Mouse (Mus musculus): ENCODE results near the gene Trank1.

The Trank1 gene

DNA sequence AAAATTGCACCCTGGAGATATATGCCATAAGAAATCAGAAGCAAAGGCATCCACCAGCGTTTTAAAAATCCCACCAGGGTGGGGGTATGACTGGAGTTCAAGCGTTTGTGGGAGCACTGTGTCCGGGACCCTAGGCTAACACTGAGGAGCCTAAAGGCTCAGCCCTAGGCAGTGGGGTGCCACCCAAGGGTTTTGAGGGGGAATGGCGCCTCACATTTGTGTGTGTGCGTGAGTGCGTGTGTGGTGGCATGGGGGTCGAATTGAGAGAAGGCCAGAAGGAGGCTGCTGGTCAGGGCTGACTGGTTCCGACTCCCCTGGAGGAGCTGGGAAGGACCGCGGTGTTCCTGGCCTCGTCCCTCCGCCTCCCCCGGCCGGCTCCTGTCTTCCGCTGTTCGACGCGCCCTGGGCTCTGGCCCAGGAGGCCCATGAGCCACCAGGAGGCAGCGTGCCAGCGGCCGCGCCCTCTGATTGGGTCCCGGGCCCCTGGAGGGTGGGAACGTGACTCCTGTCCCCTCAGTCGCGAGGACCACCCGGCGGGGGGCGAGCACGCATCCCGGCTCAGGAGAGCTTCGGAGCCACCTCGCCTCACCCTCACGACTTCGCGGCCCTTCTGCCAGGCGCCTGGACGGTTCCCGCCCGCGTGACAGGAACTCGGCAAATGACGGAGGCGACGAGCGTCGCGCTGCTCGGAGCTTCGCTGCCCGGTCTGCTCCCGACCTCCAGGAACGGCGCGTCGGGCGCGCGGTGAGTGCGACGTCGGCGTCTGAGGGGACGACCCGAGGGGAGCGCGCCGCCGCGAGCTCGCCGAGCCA, at the start of gene Trank1:
Gene Trank1 (plus strand): TSS at position 709 of the 812 bp plus-strand sequence.
- DNase-seq (ENCODE audit: low read depth, low spot score): no peak

DNA sequence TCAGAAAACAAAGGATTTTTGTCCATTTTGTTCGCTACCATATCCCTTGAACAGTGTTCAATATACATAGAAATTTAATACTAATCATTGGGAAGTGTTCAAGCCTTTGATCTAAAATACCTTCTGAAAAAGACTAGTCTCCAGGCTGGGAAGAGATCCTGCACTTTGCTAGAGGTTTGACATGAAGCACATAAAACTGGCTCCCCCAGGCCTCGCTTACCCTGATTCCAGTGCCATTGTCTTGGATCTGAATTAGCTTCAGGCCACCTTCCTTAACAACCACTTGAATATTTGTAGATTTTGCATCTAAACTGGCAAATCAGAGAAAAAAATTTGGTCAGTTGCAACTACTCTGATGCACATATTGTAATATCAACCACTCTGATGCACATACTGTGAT, 43.5 kb upstream of the Trank1 start:
- no peak for DNase-seq (ENCODE audit: low read depth, low spot score)

DNA sequence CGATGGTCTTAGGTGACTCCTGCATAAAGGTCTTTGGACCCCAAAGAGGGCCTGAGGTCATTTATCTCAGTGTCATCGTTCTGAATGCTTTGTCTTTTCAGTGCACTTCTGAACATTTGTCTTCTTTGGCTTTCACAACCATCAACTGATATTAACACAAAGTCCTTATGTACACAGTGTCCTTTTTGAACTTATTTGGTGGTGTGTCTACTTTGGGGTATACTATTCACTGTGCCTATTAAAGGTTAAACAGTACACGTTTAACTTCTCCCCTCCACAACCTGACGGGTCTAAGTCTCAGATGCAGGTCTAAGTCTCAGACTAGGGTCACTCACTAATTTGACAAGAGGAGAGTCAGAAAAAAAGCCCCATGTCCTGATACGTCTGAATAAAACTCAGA, 40.9 kb upstream of the Trank1 start:
- DNase-seq (ENCODE audit: low read depth, low spot score): no peak

DNA sequence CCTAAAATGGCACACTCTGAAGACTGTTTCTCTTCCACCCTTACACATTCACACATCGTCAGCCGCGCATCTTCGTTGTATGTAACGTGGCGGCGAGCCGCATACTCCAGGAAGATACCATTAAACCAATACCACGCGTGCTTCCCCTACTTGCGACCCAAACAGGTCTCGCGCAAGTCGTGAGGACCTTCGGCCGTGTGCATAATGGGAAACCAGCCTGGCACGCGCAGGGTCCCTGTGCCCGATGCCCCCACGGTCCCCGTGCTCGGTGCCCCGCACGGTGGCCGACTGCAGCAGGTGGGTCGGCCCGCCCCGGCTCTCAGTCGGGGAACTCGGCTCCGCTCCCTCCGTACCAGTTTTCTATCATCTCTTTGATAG, 40.5 kb upstream of the Trank1 start:
- no peak for DNase-seq (ENCODE audit: low read depth, low spot score)

DNA sequence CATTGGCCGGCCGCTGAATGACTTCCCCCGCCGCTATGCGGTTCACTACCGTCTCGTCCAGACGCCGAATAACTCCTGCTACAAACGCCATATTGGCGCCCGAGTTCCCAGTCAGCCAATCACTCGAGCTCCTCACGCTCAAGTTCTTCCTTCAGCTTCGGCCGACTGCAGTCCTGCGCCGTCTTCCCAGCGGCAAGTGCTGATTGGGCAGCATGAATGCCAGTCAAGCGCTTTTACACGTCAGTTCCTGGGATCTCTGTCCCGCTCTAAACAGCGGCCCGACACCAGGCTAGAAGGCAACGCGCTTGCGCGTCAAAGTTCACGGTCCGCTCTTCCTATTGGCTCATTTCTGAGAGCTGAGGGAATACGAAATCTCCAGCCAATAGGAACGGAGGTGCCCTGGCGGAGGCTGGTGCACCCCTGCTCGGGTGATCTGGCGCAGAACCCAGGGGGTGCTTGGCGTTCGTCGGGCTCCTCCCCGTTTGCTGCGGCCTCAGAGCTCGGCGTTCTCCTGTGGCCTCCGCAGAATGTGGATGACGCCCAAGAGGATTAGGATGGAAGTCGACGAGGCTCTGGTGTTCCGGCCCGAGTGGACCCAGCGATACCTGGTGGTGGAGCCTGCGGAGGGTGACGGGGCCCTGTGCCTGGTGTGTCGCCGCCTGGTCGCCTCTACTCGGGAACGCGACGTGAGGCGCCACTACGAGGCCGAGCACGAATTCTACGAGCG, 39.9 kb upstream of the Trank1 start, which contains the start of the genes Mlh1 and Epm2aip1:
Gene Mlh1 (minus strand): TSS at position 358 of the 727 bp plus-strand sequence.
Gene Epm2aip1 (plus strand): TSS at position 496 of the 727 bp plus-strand sequence.
- peak; percentile 100 for DNase-seq (ENCODE audit: low read depth, low spot score)

DNA sequence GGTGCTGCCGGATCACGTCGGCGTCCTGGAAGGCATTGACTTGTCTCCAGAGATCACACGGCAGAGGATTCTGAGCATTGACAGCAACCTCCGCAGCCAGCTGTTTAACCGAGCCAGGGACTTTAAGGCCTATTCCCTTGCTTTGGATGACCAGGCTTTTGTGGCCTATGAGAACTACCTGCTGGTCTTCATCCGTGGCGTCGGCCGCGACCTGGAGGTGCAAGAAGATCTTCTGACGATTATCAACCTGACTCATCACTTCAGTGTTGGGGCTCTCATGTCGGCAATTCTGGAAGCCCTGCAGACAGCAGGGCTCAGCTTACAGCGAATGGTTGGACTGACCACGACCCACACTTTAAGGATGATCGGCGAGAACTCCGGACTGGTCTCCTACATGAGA, 39.2 kb upstream of the Trank1 start:
- DNase-seq (ENCODE audit: low read depth, low spot score): no peak

DNA sequence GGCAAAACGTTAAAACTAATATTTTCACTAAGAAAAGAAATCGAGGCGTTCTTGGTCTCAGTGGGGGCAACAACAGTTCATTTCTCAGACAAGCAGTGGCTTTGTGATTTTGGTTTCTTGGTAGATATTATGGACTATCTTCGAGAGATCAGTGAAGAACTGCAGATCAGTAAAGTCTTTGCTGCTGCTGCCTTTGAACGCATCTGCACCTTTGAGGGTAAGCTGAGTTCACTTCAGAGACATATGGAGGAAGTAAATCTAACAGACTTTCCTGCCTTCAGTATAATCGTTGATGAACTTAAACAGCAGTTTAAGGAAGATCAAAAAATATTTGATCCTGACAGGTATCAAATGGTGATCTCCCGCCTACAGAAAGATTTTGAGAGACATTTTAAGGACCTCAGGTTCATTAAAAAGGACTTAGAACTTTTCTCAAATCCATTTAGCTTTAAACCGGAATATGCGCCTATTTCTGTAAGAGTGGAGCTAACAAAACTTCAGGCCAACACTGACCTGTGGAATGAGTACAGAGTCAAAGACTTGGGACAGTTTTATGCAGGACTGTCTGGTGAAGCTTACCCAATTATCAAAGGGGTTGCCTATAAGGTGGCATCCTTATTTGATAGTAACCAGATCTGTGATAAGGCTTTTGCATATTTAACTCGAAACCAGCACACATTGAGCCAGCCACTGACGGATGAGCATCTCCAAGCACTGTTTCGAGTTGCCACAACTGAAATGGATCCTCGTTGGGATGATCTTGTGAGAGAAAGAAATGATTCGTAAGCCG, 38.3 kb upstream of the Trank1 start:
- no peak for DNase-seq (ENCODE audit: low read depth, low spot score)

DNA sequence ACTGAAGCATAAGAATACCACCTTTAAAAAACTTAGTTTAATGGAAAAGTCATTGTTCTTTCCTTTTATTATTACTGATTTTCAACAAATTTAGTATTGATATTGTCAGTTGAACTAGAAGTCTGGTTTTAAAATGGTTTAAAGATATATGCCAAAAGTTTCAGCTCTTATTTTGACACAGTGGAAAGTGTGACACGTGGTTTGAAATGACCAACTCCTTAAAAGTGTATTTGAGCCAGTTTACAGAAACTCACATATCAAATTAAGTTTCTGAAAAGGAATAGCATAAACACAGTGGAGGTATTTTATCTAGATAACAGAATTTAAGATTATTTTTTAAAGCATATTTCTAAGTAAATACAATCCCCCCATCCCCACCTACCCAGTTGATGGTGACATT, 37.6 kb upstream of the Trank1 start:
- no peak for DNase-seq (ENCODE audit: low read depth, low spot score)

DNA sequence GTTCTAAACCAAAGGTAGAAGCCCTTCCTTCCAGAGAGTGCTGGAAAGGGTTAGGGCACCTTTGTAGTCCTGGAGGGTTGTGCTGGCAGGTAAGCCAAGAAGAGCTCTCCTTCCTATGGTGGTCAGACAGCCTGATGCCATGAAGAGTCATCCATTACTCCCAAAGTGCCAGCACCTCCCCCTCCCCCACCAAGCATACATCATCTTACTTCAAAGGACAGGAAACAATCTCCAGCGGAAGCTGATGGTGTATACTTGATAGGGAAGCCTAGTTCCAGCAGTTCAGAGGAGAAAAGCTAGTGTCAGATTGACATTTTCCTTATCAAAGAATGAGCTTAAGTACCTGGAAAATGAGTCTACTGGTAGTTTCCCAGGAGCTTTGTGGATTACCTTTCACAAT, 36.4 kb upstream of the Trank1 start:
- DNase-seq (ENCODE audit: low read depth, low spot score): no peak

DNA sequence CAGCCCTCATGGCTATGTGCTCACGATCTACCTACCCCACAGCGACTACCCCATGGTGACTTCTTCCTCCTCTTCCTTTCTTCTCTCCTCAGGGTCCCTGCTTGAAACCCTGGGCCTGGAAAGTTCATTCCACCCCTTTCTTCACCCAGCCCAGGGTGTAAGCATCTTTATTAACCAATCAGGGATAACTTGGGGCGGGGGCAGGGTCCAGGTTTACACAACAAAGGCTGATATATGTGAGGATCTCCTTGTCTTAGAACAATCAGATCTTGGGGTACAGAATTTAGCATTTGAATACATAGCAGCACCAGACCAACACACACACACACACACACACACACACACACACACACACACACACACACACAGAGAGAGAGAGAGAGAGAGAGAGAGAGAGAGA, 26.5 kb upstream of the Trank1 start:
- DNase-seq (ENCODE audit: low read depth, low spot score): no peak

DNA sequence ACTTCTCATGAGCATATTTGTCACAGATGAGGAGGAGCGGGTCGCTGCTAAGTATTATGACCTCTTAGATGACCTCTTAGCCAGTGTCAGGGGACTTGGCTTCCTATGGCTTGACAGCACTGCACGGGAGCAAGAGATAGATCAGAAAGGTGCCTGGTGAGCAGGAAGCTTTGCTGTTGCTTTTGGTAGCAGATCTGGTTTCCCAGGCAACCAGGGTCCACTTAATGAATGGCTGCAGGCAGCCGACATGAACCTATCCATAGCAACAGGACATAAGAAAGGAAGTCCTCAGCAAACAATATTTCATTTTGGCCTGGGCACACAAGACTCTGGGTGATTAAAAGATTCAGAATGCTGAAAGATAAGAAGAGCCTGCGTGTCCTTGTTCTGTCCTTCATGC, 25.9 kb upstream of the Trank1 start:
- DNase-seq (ENCODE audit: low read depth, low spot score): no peak

DNA sequence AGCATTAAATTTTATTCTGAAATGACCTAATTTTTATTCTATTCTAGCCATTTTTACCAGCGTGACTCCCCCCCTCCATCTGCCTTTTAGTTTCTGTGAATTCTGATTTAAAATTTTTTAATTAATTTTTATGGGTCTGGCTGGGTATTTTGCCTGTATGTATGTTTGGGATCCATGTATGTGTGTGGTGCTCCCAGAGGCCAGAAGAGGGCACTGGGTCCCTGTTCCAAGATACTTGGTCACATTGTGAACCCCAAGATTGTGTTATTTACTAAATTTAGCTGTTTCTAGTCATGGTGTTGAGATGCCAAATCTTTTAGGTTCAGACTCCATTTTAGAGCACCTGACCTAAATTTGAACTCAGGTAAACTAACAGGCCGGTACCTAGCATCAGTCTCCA, 25.1 kb upstream of the Trank1 start:
- no peak for DNase-seq (ENCODE audit: low read depth, low spot score)

DNA sequence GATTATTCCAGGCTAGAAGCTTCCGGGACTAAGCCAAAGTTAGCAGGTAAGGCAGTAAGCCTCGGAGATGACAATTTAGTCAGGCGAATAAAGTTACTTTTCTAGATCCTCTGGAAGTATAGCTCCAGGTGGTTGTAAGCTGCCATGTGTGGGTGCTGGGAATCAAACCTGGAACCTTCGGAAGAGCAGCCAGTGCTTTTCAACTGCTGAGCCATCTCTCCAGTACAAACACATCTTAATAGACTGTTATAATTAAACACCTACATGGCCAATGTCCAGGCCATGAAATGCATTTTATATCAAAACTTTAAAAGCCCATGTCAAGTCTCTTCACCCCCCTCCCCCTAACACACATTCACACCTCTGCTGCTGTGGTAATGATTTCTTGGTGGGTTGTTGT, 23.6 kb upstream of the Trank1 start:
- DNase-seq (ENCODE audit: low read depth, low spot score): no peak

DNA sequence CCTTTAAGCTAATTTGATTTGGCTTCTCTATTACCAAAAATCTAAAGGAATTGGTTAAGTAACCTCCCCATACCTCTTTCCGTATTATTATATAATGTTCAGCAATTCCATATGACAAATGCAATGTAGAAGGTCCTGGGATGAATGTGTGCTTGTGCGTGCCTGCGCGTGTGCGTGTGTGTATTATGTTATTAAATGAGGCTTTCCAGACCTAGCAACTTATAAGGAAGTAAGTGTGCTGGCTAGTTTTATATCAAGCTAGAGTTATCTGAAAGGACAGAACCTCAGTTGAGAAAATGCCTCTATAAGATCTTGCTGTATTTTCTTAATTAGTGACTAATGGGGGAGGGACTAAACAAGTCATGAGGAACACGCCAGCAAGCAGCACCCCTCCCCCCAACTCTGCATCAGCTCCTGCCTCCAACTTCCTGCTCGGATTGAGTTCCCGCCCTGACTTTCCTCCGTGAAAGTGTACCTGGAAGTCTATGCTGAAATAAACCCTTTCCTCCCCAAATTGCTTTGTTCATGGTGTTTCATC, 22.2 kb upstream of the Trank1 start:
- no peak for DNase-seq (ENCODE audit: low read depth, low spot score)

DNA sequence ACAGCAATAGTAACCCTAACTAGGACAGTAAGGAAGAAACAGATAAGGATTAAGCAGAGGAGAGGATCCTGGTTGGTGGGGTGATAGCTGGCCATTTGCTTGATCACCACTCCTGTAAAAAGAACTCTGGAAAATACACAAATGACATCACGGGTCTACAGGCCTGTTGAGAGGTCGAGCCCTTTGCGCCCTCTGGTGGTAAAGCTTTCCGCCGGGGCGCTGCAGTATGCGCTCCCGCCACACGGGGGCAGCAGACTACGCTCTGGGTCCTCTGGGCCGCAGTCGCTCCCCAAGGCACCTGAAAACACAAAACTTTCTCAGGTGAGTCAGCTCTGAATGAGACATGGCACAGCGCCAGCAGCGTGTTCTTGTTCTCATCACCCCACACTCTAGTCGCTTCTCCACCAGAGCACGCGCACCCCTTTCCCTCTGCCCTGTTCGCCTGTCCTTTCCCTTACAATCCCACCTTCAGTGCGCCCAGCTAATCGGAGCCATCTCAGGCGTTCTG, 21.7 kb upstream of the Trank1 start:
- peak; percentile 60 for DNase-seq (ENCODE audit: low read depth, low spot score)

DNA sequence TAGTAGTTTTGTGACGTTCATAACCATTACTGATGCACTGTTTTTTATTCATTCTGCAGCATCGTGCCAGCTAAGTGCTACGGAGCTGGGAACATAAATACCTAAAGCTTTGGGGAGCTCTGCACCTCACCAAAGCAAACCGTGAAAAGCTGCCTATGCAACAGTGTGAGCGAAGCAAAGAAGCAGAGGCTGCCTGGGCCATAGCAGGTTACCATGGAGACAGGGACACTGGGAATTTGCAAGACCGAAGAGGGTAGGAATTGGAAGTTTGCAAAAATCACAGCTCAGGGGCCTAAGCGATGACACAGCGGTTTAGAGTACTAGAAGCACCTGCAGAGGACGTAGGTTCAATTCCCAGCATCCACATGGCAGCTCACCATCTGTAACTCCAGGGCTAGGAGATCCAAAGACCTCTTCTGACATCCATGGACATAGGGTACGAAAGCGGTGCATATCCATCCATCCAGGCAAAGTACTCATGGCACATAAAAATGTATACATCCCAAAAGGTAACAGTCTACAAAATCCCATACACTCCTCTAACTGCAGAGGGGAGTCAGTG, 20.9 kb upstream of the Trank1 start:
- DNase-seq (ENCODE audit: low read depth, low spot score): peak; percentile 47

DNA sequence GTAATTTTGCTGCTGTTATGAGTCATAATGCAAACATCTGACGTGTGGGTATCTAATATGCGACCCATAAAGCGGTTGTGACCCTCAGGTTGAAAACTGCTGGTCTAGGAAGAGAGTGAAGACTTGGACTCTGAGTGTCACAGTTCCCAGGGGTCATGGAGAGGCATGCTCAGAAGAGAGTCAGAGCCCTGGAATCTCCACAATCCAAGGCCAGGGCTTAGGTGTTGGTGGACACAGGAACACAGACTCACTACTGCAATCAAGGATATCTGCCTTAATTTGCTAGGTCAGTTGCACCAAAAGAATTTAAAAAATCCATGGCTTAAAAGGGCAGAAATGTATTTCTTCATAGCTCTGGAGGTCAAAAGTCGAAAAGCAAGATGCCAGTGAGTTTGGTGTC, 18.3 kb upstream of the Trank1 start:
- no peak for DNase-seq (ENCODE audit: low read depth, low spot score)

DNA sequence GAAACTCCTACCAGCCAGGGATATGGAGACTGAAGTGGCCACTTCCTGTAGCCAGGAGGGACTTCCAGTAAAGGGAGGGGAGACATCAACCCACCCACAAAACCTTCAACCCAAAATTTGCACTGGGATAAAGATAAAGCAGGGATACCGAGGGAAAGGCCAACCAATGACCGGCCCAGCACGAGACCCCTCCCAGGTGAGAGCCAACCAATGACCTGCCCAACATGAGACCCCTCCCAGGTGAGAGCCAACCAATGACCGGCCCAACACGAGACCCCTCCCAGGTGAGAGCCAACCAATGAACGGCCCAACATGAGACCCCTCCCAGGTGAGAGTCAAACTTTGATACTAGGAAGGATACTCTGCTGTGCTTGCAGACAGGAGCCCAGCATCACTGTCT, 16.6 kb upstream of the Trank1 start:
- no peak for DNase-seq (ENCODE audit: low read depth, low spot score)

DNA sequence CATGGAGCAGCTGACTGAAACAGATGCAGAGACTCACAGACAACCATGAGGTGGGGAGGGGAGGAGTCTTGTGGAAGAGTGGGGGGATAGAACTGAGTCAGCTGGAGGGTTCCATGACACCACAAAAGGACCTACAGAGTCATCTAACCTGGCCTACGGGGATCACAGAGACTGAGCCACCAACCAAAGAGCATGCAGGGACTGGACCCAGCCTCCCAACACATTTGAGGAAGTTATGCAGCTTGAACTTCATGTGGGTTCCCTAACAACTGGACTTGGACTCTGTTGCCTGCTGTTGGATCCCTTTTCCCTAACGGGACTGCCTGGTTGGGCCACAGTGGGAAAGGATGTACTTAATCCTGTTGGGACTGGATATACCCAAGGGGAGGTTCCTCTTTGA, 16.2 kb upstream of the Trank1 start:
- no peak for DNase-seq (ENCODE audit: low read depth, low spot score)

DNA sequence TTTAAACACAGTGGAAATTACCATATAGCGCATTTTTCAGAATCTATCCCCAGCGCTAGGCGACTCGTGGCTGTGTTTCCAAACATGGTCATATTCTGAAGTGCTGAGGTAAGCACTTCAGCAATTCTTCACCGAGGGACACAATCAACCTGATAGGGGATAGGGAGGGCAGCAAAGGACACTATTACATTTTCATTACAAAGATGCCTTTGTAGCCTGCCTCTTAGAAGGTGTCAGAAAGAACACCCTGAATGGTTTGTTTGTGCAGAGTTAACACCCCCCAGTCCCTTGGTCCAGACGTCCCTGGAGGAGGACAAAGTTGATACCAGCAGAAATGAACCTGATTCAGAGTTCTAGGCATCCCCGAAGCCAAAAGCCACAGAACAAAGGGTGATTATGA, 15.1 kb upstream of the Trank1 start:
- DNase-seq (ENCODE audit: low read depth, low spot score): no peak

DNA sequence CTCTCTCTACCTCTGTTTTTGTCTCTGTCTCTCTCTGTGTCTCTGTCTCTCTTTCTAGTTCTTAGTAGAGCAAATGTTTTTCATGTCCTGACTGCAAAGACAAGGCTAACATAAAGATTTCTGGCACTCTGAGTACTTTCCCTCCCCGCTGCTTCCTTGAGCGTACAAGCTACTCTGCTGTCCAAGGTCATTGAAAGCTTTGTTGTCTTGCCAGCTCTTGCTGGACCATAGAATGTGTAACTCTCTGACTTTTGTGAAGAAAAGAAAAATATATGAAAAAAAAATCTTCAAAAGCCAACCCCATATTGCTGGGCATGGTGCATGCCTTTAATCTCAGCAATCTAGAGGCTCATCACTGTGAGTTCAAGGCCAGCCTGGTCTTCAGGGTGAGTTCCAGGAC, 12.9 kb upstream of the Trank1 start:
- DNase-seq (ENCODE audit: low read depth, low spot score): no peak
